In genomic region chr9:32005348-32005747, GRCm38 (mm10) we compare ENCODE assay signal across 23 mouse cellular contexts.
DNase-seq lines count a peak whose midpoint lies in the region; ATAC-seq lines count a peak whose summit lies in the region.
"Had no signal": no experiment of that assay in that cellular context is flagged by ENCODE, and none has a peak within 500 bp of the region (broad histone marks: within the 10 kb centered on the region; RNA-seq: fewer than 3 reads in every experiment).

No protein-coding gene starts in this region.

- H3K4me3 ChIP-seq in intestine, embryonic 15.5 days (replicated peaks), result no peak overlapping the region
- no peak overlapping the region for H3K4me3 ChIP-seq in intestine, embryonic 16.5 days (ENCODE audit: low read length)
- no peak overlapping the region for H3K4me3 ChIP-seq in liver, embryonic 15.5 days (replicated peaks)
- H3K4me3 ChIP-seq in liver, embryonic 12.5 days, result no peak overlapping the region
- no peak overlapping the region for H3K4me3 ChIP-seq in liver, embryonic 16.5 days (ENCODE audit: low read depth, low read length)
- H3K4me3 ChIP-seq: embryonic facial prominence, embryonic 15.5 days; erythroblast, embryonic 14.5 days; forebrain, embryonic 10.5 days; gastrocnemius, adult 2 months; heart, embryonic 10.5 days had no signal

- H3K4me2 ChIP-seq in intestine, embryonic 15.5 days (replicated peaks), result no peak overlapping the region
- no peak overlapping the region for H3K4me2 ChIP-seq in intestine, embryonic 16.5 days (ENCODE audit: low read depth, low read length)
- H3K4me2 ChIP-seq in liver, embryonic 15.5 days, result no peak overlapping the region
- no peak overlapping the region for H3K4me2 ChIP-seq in liver, embryonic 12.5 days
- H3K4me2 ChIP-seq in liver, embryonic 16.5 days (ENCODE audit: low read depth, low read length), result no peak overlapping the region
- H3K4me2 ChIP-seq: embryonic facial prominence, embryonic 15.5 days; hindbrain, embryonic 14.5 days had no signal

- H3K4me1 ChIP-seq in intestine, embryonic 15.5 days (replicated peaks), result 0 out of 2 replicates have a peak, but pooled peaks cover 7% of the 10 kb centered on the region
- H3K4me1 ChIP-seq in intestine, embryonic 16.5 days (ENCODE audit: control insufficient read depth, insufficient read depth, low read length), result peaks cover 11% of the 10 kb centered on the region
- 0 out of 2 replicates have a peak, but pooled peaks cover 3% of the 10 kb centered on the region for H3K4me1 ChIP-seq in liver, embryonic 15.5 days (replicated peaks)
- H3K4me1 ChIP-seq in liver, embryonic 12.5 days, result no peaks in the 10 kb centered on the region
- H3K4me1 ChIP-seq in liver, embryonic 16.5 days (ENCODE audit: control insufficient read depth, low read depth, low read length), result no peaks in the 10 kb centered on the region
- H3K4me1 ChIP-seq: embryonic facial prominence, embryonic 15.5 days; heart, embryonic 10.5 days had no signal

- 0 out of 2 replicates have a peak, but pooled peaks have one; percentile 19 for ATAC-seq in intestine, embryonic 15.5 days
- ATAC-seq in intestine, embryonic 16.5 days, result no peak
- ATAC-seq in liver, embryonic 15.5 days (ENCODE audit: insufficient read depth), result peak; percentile 65; the same call in 1 of the 2 replicates
- no peak for ATAC-seq in liver, embryonic 12.5 days
- peak; percentile 70 for ATAC-seq in liver, embryonic 16.5 days (ENCODE audit: low read depth)
- ATAC-seq: forebrain, embryonic 14.5 days; Patski had no signal

- no peak overlapping the region for H3K9ac ChIP-seq in intestine, embryonic 15.5 days
- H3K9ac ChIP-seq in intestine, embryonic 16.5 days (ENCODE audit: low read depth, low read length), result no peak overlapping the region
- no peak overlapping the region for H3K9ac ChIP-seq in liver, embryonic 15.5 days
- no peak overlapping the region for H3K9ac ChIP-seq in liver, embryonic 12.5 days
- H3K9ac ChIP-seq in liver, embryonic 16.5 days (ENCODE audit: low read depth, low read length), result no peak overlapping the region
- H3K9ac ChIP-seq: embryonic facial prominence, embryonic 15.5 days; hindbrain, embryonic 14.5 days had no signal

- DNase-seq in natural killer cell, adult 2 months (ENCODE audit: low spot score in 2 of 2), result no peak
- DNase-seq: adrenal gland, adult 8-10 months; cerebellum, adult 11 months; cerebellum, adult 8-10 months; cerebellum, postnatal 14 days; embryo, embryonic 11 days; gastrocnemius, adult 2 months; gastrocnemius, postnatal 36 days; heart, adult 18-20 months; heart, postnatal 14 days had no signal

- H3K36me3 ChIP-seq in intestine, embryonic 15.5 days, result no peaks in the 10 kb centered on the region
- H3K36me3 ChIP-seq in intestine, embryonic 16.5 days (ENCODE audit: control insufficient read depth, insufficient read depth, low read length), result no peaks in the 10 kb centered on the region
- H3K36me3 ChIP-seq in liver, embryonic 15.5 days (replicated peaks), result no peaks in the 10 kb centered on the region
- no peaks in the 10 kb centered on the region for H3K36me3 ChIP-seq in liver, embryonic 12.5 days
- H3K36me3 ChIP-seq in liver, embryonic 16.5 days (ENCODE audit: control insufficient read depth, insufficient read depth), result no peaks in the 10 kb centered on the region
- H3K36me3 ChIP-seq: embryonic facial prominence, embryonic 15.5 days; forebrain, embryonic 10.5 days; heart, embryonic 10.5 days had no signal

- H3K27me3 ChIP-seq in intestine, embryonic 15.5 days (replicated peaks), result no peaks in the 10 kb centered on the region
- H3K27me3 ChIP-seq in intestine, embryonic 16.5 days (replicated peaks; ENCODE audit: control insufficient read depth, insufficient read depth, low read length), result no peaks in the 10 kb centered on the region
- H3K27me3 ChIP-seq in liver, embryonic 15.5 days, result no peaks in the 10 kb centered on the region
- H3K27me3 ChIP-seq in liver, embryonic 12.5 days (replicated peaks), result no peaks in the 10 kb centered on the region; the same call in 1 of the 2 replicates
- H3K27me3 ChIP-seq in liver, embryonic 16.5 days (ENCODE audit: control insufficient read depth, insufficient read depth, low read depth, low read length), result no peaks in the 10 kb centered on the region
- H3K27me3 ChIP-seq: CH12.LX; embryonic facial prominence, embryonic 15.5 days; Patski had no signal

- H3K27ac ChIP-seq in intestine, embryonic 15.5 days, result no peak overlapping the region
- no peak overlapping the region for H3K27ac ChIP-seq in intestine, embryonic 16.5 days (ENCODE audit: low read length)
- no peak overlapping the region for H3K27ac ChIP-seq in liver, embryonic 15.5 days (replicated peaks)
- no peak overlapping the region for H3K27ac ChIP-seq in liver, embryonic 12.5 days
- H3K27ac ChIP-seq in liver, embryonic 16.5 days (ENCODE audit: low read length), result no peak overlapping the region
- H3K27ac ChIP-seq: embryonic facial prominence, embryonic 15.5 days; forebrain, embryonic 10.5 days; gastrocnemius, adult 2 months; heart, embryonic 10.5 days; hindbrain, embryonic 14.5 days had no signal

- 70% methylated on average over 9 of the region's 9 CpGs for WGBS in intestine, embryonic 15.5 days
- 64% methylated on average over 9 of the region's 9 CpGs for WGBS in intestine, embryonic 16.5 days
- WGBS in liver, embryonic 15.5 days (ENCODE audit: insufficient replicate concordance), result 62% methylated on average over 9 of the region's 9 CpGs
- 60% methylated on average over 9 of the region's 9 CpGs for WGBS in liver, embryonic 12.5 days (ENCODE audit: insufficient replicate concordance)
- 64% methylated on average over 9 of the region's 9 CpGs for WGBS in liver, embryonic 16.5 days (ENCODE audit: insufficient replicate concordance)

- H3K9me3 ChIP-seq in intestine, embryonic 15.5 days, result no peaks in the 10 kb centered on the region
- no peaks in the 10 kb centered on the region for H3K9me3 ChIP-seq in intestine, embryonic 16.5 days (ENCODE audit: control insufficient read depth, low read length)
- H3K9me3 ChIP-seq in liver, embryonic 15.5 days (replicated peaks), result no peaks in the 10 kb centered on the region
- no peaks in the 10 kb centered on the region for H3K9me3 ChIP-seq in liver, embryonic 12.5 days (replicated peaks)
- H3K9me3 ChIP-seq in liver, embryonic 16.5 days (replicated peaks; ENCODE audit: control insufficient read depth, low read length), result no peaks in the 10 kb centered on the region
- H3K9me3 ChIP-seq: embryonic facial prominence, embryonic 15.5 days; forebrain, embryonic 10.5 days; heart, embryonic 10.5 days had no signal

Comparison
In these comparisons a context has a peak if more than half of its experiments do, and no peak if none do; other contexts are left out.
1. ATAC-seq: peak in intestine, embryonic 15.5 days (single experiment), liver, embryonic 15.5 days (single experiment) and liver, embryonic 16.5 days (single experiment); none in intestine, embryonic 16.5 days (single experiment) and liver, embryonic 12.5 days (single experiment).